Mouse (Mus musculus): ENCODE results near the gene 1700056E22Rik. TPM values are rescaled to one million over a fixed set of nuclear protein-coding genes. Genes with fewer than 3 reads are reported as not detected.

1700056E22Rik gene
- polyA plus RNA-seq, 1 experiment from 2014 or later, result 0.52 TPM

DNA sequence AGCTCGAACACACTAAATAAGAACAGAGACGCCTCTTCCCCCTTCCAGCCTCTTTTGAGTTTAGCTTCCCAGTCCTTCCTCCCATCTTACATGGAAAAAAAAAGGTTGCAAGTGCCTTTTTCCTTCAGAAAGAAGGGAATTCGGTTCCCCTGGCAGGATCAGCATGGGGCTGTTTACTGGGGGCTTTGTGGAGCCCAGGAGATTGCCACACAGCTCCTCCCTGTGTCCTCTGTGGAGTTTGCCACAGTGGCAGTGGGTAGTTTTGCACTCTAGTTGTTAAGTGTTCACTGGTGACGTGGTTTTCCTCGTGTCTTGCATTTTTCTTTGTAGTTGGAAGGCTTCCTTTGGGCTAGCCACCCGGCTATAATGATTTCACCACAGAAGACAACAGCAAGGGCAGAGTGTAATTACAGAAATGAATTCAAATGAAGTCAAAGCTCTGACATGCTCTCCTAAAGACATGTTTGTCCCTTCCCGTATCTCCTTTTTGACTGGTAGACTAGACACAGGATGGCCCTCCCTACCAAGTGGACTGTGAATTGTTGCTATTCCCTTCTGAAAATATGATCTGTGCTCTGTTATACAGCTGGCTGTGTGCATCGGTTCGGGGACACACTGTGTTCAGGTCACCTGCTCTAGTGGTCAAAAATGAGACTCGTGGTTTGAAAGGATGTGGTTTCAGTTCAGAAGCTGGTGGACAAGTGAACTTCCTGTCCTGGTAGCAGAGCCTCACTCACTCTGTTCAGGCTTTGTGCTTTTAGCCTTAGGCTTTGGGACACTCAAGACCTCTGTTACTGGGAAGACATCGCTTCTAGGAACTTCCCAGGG lies 32.6 kb upstream of the 1700056E22Rik start:
- ATAC-seq (ENCODE audit: insufficient number of reproducible peaks, low FRiP score, low TSS enrichment, low read depth) (no peak), DNase-seq (ENCODE audit: low spot score) (no peak)
- no peak overlapping the region for H3K4me3 ChIP-seq (ENCODE audit: low read depth, low read length)
- no peaks in the 10 kb centered on the region for H3K36me3 ChIP-seq (ENCODE audit: control insufficient read depth, insufficient read depth, low read length)
- H3K27ac ChIP-seq (replicated peaks; ENCODE audit: low read depth, low read length), result no peak overlapping the region
- H3K9me3 ChIP-seq (ENCODE audit: control insufficient read depth, low read length), result no peaks in the 10 kb centered on the region
- H3K4me2 ChIP-seq (ENCODE audit: low read depth, severe bottlenecking), result no peak overlapping the region
- no peak overlapping the region for H3K9ac ChIP-seq (ENCODE audit: low read length)
- WGBS, result 82% methylated on average over 11 of the region's 11 CpGs
- H3K27me3 ChIP-seq (ENCODE audit: control insufficient read depth, insufficient read depth, low read length), result no peaks in the 10 kb centered on the region
- H3K4me1 ChIP-seq (ENCODE audit: control insufficient read depth, insufficient read depth, low read length), result no peaks in the 10 kb centered on the region

DNA sequence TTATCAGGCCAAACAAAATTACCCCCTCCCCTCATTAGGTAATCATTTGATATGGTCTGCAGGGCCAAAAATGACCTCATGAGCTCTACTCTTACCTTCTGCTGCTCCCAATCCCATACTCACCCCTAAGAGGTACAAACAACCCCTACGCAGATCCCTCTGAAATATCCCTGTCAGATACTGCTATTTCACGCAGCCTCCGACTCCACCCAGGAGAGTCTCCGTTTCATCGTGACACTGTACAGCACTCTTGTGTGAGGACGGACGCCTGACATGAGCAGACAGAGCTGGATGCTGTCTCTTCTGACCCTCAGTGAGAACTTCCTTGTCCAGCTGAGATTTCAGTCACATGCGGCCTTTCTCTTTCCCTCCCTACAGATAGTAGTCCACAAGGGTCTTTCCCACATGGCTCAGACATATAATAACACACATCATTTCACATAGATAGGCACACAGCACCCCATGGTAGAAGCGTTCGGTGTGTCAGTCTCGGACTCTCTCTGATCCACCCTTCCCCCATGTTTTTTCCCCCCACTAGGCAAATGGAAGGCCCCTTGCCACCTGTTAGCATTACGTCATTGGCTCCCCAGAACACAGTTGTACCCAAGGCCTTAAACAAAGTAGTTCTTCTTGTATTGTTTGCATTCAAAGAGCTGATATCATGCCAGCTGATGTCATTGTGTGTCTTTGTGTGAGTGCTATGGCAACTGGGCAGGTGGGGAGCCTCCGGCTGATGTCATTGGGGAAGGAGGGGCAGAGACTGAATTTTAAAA lies 31.7 kb upstream of the 1700056E22Rik start:
- ATAC-seq (ENCODE audit: insufficient number of reproducible peaks, low FRiP score, low TSS enrichment, low read depth), result no peak
- Histone ChIP-seq H3K4me2 (ENCODE audit: low read depth, severe bottlenecking) (no peak overlapping the region), H3K36me3 (ENCODE audit: control insufficient read depth, insufficient read depth, low read length) (no peaks in the 10 kb centered on the region), H3K9me3 (ENCODE audit: control insufficient read depth, low read length) (no peaks in the 10 kb centered on the region), H3K27ac (replicated peaks; ENCODE audit: low read depth, low read length) (no peak overlapping the region), H3K4me1 (ENCODE audit: control insufficient read depth, insufficient read depth, low read length) (no peaks in the 10 kb centered on the region), H3K27me3 (ENCODE audit: control insufficient read depth, insufficient read depth, low read length) (no peaks in the 10 kb centered on the region), H3K4me3 (ENCODE audit: low read depth, low read length) (no peak overlapping the region), H3K9ac (ENCODE audit: low read length) (no peak overlapping the region)
- WGBS, result 91% methylated on average over 13 of the region's 13 CpGs
- no peak for DNase-seq (ENCODE audit: low spot score)

DNA sequence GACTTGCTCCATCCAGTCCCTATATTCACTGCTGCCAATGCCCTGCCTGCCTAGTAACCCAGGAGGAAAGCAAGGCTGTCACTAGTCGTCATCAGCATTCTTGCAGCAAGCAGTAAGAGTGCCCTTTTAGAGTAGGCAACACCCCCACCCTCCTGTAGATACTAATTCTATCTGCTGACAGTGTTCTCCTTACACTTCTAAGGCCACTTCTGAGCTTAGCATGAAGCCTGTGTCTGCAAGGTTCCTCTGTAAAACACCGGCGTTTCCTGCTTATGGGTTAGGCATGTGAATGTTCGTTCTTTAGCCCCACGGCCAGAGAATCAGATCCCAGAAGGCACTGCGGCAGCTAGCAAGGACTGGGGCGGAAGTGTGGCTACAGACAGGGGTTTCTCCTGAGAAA lies 30.2 kb upstream of the 1700056E22Rik start:
- no peaks in the 10 kb centered on the region for H3K27me3 ChIP-seq (ENCODE audit: control insufficient read depth, insufficient read depth, low read length)
- WGBS, result 78% methylated on average over 7 of the region's 7 CpGs
- no peak overlapping the region for H3K4me2 ChIP-seq (ENCODE audit: low read depth, severe bottlenecking)
- H3K9me3 ChIP-seq (ENCODE audit: control insufficient read depth, low read length), result no peaks in the 10 kb centered on the region
- H3K4me3 ChIP-seq (ENCODE audit: low read depth, low read length), result no peak overlapping the region
- H3K4me1 ChIP-seq (ENCODE audit: control insufficient read depth, insufficient read depth, low read length), result no peaks in the 10 kb centered on the region
- no peaks in the 10 kb centered on the region for H3K36me3 ChIP-seq (ENCODE audit: control insufficient read depth, insufficient read depth, low read length)
- no peak overlapping the region for H3K9ac ChIP-seq (ENCODE audit: low read length)
- ATAC-seq (ENCODE audit: insufficient number of reproducible peaks, low FRiP score, low TSS enrichment, low read depth), result no peak
- no peak for DNase-seq (ENCODE audit: low spot score)
- no peak overlapping the region for H3K27ac ChIP-seq (replicated peaks; ENCODE audit: low read depth, low read length)

DNA sequence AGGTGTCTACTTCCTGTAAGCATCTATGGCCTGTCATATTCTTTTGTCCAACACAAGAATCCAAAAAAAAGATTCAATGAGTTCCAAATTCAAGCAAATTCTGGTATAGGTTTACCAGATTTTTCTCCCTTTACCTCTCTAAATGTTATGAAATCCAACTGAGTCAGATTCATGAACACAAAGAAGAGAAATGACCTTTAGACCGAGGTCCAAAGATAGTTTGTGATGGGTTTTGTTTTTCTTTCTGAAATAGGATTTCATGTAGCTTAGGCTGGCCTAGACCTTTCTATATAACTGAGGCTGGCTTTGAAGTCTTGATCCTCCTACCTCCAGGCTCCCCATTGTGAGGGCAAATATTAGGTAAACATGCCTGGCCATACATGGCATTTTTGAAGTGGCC lies 27.8 kb upstream of the 1700056E22Rik start:
- DNase-seq (ENCODE audit: low spot score), result no peak
- Histone ChIP-seq H3K27me3 (ENCODE audit: control insufficient read depth, insufficient read depth, low read length) (no peaks in the 10 kb centered on the region), H3K36me3 (ENCODE audit: control insufficient read depth, insufficient read depth, low read length) (no peaks in the 10 kb centered on the region), H3K4me3 (ENCODE audit: low read depth, low read length) (no peak overlapping the region), H3K4me1 (ENCODE audit: control insufficient read depth, insufficient read depth, low read length) (no peaks in the 10 kb centered on the region), H3K4me2 (ENCODE audit: low read depth, severe bottlenecking) (no peak overlapping the region), H3K27ac (replicated peaks; ENCODE audit: low read depth, low read length) (no peak overlapping the region), H3K9me3 (ENCODE audit: control insufficient read depth, low read length) (no peaks in the 10 kb centered on the region), H3K9ac (ENCODE audit: low read length) (no peak overlapping the region)
- no peak for ATAC-seq (ENCODE audit: insufficient number of reproducible peaks, low FRiP score, low TSS enrichment, low read depth)
- WGBS, result 90% methylated on average over 1 of the region's 1 CpGs

DNA sequence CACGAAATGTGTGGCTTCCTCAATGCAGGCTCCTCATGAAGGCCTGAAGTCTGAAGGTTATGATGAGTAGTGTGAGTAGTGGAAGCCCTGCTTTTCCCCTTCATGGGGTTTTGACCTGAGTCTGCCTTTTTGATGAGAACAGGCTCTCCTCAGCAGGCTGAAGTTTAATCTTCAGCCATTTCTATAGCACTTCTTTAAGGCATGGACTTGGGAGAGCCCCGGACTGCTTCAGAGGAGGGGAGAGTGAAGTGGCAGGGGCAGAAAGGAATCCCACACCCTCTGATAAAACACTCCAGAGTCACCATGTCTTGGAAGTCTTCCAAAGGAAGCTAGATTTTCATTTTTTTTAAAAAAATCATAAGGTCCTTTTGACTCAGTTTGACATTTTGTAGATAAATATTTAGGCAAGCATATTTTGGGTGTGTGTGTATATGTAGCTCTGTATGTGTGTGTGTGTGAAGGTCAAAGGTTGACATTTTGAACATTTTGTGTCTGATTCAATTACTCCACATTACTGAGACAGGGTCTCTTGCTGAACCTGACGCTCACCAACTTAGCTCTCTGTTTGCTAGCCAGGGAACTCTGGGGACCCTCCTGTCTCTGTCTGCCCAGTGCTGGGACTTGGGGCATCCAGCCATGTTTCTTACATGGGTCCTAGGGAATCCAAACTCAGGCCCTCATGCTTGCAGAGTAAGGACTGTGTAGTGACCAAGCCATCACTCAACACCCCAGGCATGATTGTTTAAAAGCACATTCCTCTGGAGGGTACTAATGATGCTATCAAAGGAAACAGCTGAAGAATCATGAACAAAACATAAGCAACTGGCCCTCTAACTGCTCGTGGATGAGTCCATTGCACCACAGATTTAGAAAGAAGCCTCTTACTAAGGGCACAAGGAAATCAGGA lies 27.0 kb upstream of the 1700056E22Rik start:
- Histone ChIP-seq H3K9me3 (ENCODE audit: control insufficient read depth, low read length) (no peaks in the 10 kb centered on the region), H3K27me3 (ENCODE audit: control insufficient read depth, insufficient read depth, low read length) (no peaks in the 10 kb centered on the region), H3K4me1 (ENCODE audit: control insufficient read depth, insufficient read depth, low read length) (no peaks in the 10 kb centered on the region), H3K4me3 (ENCODE audit: low read depth, low read length) (no peak overlapping the region), H3K27ac (replicated peaks; ENCODE audit: low read depth, low read length) (no peak overlapping the region), H3K36me3 (ENCODE audit: control insufficient read depth, insufficient read depth, low read length) (no peaks in the 10 kb centered on the region), H3K9ac (ENCODE audit: low read length) (no peak overlapping the region), H3K4me2 (ENCODE audit: low read depth, severe bottlenecking) (no peak overlapping the region)
- DNase-seq (ENCODE audit: low spot score) (no peak), ATAC-seq (ENCODE audit: insufficient number of reproducible peaks, low FRiP score, low TSS enrichment, low read depth) (no peak)
- WGBS, result 66% methylated on average over 4 of the region's 4 CpGs

DNA sequence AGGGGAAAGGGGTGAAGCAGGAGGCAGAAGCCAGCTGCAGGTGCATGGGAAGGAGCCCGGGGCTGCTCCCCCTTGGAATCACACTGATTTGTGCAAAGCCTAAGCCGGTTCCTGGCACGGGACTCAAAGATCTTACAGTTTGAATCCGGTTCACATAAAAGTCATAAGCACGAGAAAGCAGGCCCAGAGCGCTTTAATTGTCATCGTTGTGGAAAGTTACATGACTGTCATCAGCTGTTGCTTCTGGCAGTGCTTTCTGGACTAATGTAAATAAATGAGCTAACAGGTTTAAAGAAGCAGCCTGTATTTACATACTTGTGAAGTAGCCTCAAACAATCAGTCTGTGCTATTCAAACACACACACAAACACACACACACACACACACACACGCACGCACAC lies 26.3 kb upstream of the 1700056E22Rik start:
- no peak for DNase-seq (ENCODE audit: low spot score)
- Histone ChIP-seq H3K9me3 (ENCODE audit: control insufficient read depth, low read length) (no peaks in the 10 kb centered on the region), H3K9ac (ENCODE audit: low read length) (no peak overlapping the region), H3K4me1 (ENCODE audit: control insufficient read depth, insufficient read depth, low read length) (no peaks in the 10 kb centered on the region), H3K4me2 (ENCODE audit: low read depth, severe bottlenecking) (no peak overlapping the region), H3K27ac (replicated peaks; ENCODE audit: low read depth, low read length) (no peak overlapping the region), H3K36me3 (ENCODE audit: control insufficient read depth, insufficient read depth, low read length) (no peaks in the 10 kb centered on the region), H3K4me3 (ENCODE audit: low read depth, low read length) (no peak overlapping the region), H3K27me3 (ENCODE audit: control insufficient read depth, insufficient read depth, low read length) (no peaks in the 10 kb centered on the region)
- WGBS, result 88% methylated on average over 9 of the region's 9 CpGs
- ATAC-seq (ENCODE audit: insufficient number of reproducible peaks, low FRiP score, low TSS enrichment, low read depth), result no peak

DNA sequence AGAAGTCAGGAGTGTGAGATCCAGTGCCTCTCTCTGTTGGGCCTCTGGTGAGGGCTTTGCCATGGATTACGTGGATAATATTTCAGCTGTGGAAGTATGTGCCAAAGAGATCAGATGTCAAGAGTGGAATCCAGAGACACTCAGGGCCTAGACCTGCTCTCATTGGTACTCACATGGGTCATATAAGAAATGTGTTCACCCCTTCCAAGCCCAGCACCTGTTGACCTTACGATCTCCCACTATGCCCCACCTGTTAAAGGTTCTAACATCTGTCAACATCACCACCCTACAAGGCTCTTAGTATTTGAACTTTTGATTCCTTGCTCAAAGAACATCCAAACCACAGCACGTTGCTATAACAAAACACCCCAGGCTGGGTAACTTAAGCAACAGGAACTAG lies 25.7 kb upstream of the 1700056E22Rik start:
- Histone ChIP-seq H3K36me3 (ENCODE audit: control insufficient read depth, insufficient read depth, low read length) (no peaks in the 10 kb centered on the region), H3K4me1 (ENCODE audit: control insufficient read depth, insufficient read depth, low read length) (no peaks in the 10 kb centered on the region), H3K9me3 (ENCODE audit: control insufficient read depth, low read length) (no peaks in the 10 kb centered on the region), H3K9ac (ENCODE audit: low read length) (no peak overlapping the region), H3K27ac (replicated peaks; ENCODE audit: low read depth, low read length) (no peak overlapping the region), H3K27me3 (ENCODE audit: control insufficient read depth, insufficient read depth, low read length) (no peaks in the 10 kb centered on the region), H3K4me3 (ENCODE audit: low read depth, low read length) (no peak overlapping the region), H3K4me2 (ENCODE audit: low read depth, severe bottlenecking) (no peak overlapping the region)
- no peak for ATAC-seq (ENCODE audit: insufficient number of reproducible peaks, low FRiP score, low TSS enrichment, low read depth)
- 88% methylated on average over 3 of the region's 3 CpGs for WGBS
- no peak for DNase-seq (ENCODE audit: low spot score)

DNA sequence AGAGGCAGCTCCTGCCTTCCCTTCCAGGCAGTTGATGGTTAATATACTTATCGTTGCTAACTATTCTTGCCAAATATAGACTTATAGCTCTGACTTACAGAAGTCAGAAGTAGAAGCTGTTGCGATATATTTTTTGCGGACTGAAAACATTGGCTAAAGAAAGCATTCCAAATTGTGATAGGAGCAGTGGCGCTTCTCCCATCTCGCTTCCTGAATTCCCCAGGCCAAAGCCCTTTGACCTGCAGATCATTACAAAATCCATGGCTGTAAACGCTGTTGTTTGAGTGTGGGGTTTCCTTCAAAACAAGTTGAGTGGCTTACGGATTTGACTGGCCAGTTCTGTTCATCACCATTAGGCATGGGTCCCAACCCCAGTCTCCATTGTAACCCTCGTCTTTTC lies 24.1 kb upstream of the 1700056E22Rik start:
- no peaks in the 10 kb centered on the region for H3K27me3 ChIP-seq (ENCODE audit: control insufficient read depth, insufficient read depth, low read length)
- no peaks in the 10 kb centered on the region for H3K9me3 ChIP-seq (ENCODE audit: control insufficient read depth, low read length)
- H3K27ac ChIP-seq (replicated peaks; ENCODE audit: low read depth, low read length), result no peak overlapping the region
- DNase-seq (ENCODE audit: low spot score) (no peak), ATAC-seq (ENCODE audit: insufficient number of reproducible peaks, low FRiP score, low TSS enrichment, low read depth) (no peak)
- no peak overlapping the region for H3K4me3 ChIP-seq (ENCODE audit: low read depth, low read length)
- 77% methylated on average over 8 of the region's 8 CpGs for WGBS
- H3K36me3 ChIP-seq (ENCODE audit: control insufficient read depth, insufficient read depth, low read length), result no peaks in the 10 kb centered on the region
- H3K4me2 ChIP-seq (ENCODE audit: low read depth, severe bottlenecking), result no peak overlapping the region
- no peaks in the 10 kb centered on the region for H3K4me1 ChIP-seq (ENCODE audit: control insufficient read depth, insufficient read depth, low read length)
- H3K9ac ChIP-seq (ENCODE audit: low read length), result no peak overlapping the region
